Mouse (Mus musculus) kidney, postnatal 0 days (tissue): ENCODE data around the gene Pid1. TPM values are rescaled to one million over a fixed set of nuclear protein-coding genes. Genes with fewer than 3 reads are reported as not detected.

Source experiments
- ATAC-seq: fragments of 200-750 bp; cut with Nextera tagmentation; replicated peaks from 2 replicates; pipeline ENCODE4 v1.8.0; 2017; ENCODE audit warnings: low read depth, moderate number of reproducible peaks, moderate TSS enrichment, moderate library complexity; ENCODE audit not compliant: low FRiP score
- DNase-seq: peaks from one replicate; pipeline ENCODE4 v3.0.0-alpha.2; 2016; ENCODE audit warnings: low spot score
- H3K27ac ChIP-seq: fragments of 300-500 bp; sonication (generic); 2 replicates; pipeline ENCODE4 v1.5.1; 2014; ENCODE audit warnings: mild to moderate bottlenecking
- H3K27me3 ChIP-seq: fragments of 300-500 bp; sonication (generic); 2 replicates; pipeline ENCODE4 v1.6.1; 2014; ENCODE audit warnings: low read length, mixed read lengths; ENCODE audit not compliant: insufficient read depth
- H3K36me3 ChIP-seq: fragments of 300-500 bp; sonication (generic); 2 replicates; pipeline ENCODE4 v1.6.1; 2014; ENCODE audit warnings: low read length, mixed read lengths; ENCODE audit not compliant: insufficient read depth
- H3K4me1 ChIP-seq: fragments of 300-500 bp; sonication (generic); replicated peaks from 2 replicates; pipeline ENCODE4 v1.6.1; 2014; ENCODE audit warnings: antibody characterized with exemption, low read length, mixed read lengths; ENCODE audit not compliant: insufficient read depth
- H3K4me2 ChIP-seq: fragments of 300-500 bp; sonication (generic); 2 replicates; pipeline ENCODE4 v1.6.1; 2014; ENCODE audit warnings: mild to moderate bottlenecking, low read length, moderate library complexity, mixed read lengths
- H3K4me3 ChIP-seq: fragments of 300-500 bp; sonication (generic); replicated peaks from 2 replicates; pipeline ENCODE4 v1.5.1; 2014; ENCODE audit warnings: low read depth, low read length
- H3K9ac ChIP-seq: fragments of 300-500 bp; sonication (generic); 2 replicates; pipeline ENCODE4 v1.6.1; 2014; ENCODE audit warnings: low read depth, low read length
- H3K9me3 ChIP-seq: fragments of 300-500 bp; sonication (generic); replicated peaks from 2 replicates; pipeline ENCODE4 v1.6.1; 2016; ENCODE audit warnings: low read length, inconsistent platforms, mixed read lengths
- CTCF ChIP-seq: IDR thresholded peaks from 2 replicates; pipeline ENCODE4 v1.5.1; 2016; ENCODE audit warnings: antibody characterized with exemption, low read depth, mild to moderate bottlenecking, moderate library complexity
- WGBS: fragments of 180-500 bp; shearing (Covaris S2); extraction: QIAGEN DNeasy Blood & Tissue Kit; methylation state at CpG from one replicate; pipeline ENCODE4 v1.1.7; 2014; 5-methylcytosine and 5-hydroxymethylcytosine counted together
- polyA plus RNA-seq: library from polyadenylated mRNA; unstranded; fragments of >200 nt; fragmentation: Nextera tagmentation; extraction: Ambion mirVana; gene quantifications from 2 replicates; pipeline ENCODE4 v1.2.1, GENCODE M21; 2015

Gene Pid1
- polyA plus RNA-seq, 1 experiment from 2014 or later, result 21.2 TPM

DNA sequence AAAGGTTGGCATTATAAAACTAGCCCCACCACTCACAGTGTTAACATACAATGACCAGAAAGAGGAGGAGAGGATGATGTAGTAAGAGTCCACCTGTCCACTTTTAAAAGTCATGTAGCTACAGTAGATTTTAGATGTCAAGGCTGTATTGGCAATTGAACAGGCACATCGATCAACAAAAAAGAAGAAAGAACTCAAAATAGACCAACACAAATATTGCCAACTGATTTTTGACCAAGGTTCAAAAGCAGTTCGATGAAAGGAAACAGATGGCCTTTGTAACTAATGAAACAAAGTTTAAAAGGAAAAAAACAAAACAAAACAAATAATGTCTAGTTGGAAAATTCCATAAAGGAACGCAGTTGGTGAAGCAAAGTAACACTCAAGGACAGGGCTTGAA lies 35.7 kb upstream of the Pid1 start:
- WGBS, result 75% methylated on average over 3 of the region's 3 CpGs
- DNase-seq (no peak), ATAC-seq (no peak)
- Histone ChIP-seq H3K27me3 (no peaks in the 10 kb centered on the region), H3K36me3 (no peaks in the 10 kb centered on the region), H3K9ac (no peak overlapping the region), H3K9me3 (no peaks in the 10 kb centered on the region), H3K4me2 (no peak overlapping the region), H3K27ac (no peak overlapping the region), H3K4me1 (no peaks in the 10 kb centered on the region), H3K4me3 (no peak overlapping the region)
- TF ChIP-seq CTCF, result no peak

GRCm38 (mm10) chr1:84399118-84399517 lies 35.1 kb upstream of the Pid1 start:
- Histone ChIP-seq H3K4me2 (no peak overlapping the region), H3K9ac (no peak overlapping the region), H3K4me1 (no peaks in the 10 kb centered on the region), H3K27me3 (no peaks in the 10 kb centered on the region), H3K9me3 (no peaks in the 10 kb centered on the region), H3K36me3 (no peaks in the 10 kb centered on the region), H3K4me3 (no peak overlapping the region), H3K27ac (no peak overlapping the region)
- ATAC-seq (no peak), DNase-seq (peak; percentile 47)
- 79% methylated on average over 4 of the region's 4 CpGs for WGBS
- TF ChIP-seq CTCF, result no peak

- TF ChIP-seq CTCF, result no peak
- ATAC-seq, result no peak
Observed at GRCm38 (mm10) chr1:84396787-84397186, 32.8 kb upstream of the Pid1 start.

DNA sequence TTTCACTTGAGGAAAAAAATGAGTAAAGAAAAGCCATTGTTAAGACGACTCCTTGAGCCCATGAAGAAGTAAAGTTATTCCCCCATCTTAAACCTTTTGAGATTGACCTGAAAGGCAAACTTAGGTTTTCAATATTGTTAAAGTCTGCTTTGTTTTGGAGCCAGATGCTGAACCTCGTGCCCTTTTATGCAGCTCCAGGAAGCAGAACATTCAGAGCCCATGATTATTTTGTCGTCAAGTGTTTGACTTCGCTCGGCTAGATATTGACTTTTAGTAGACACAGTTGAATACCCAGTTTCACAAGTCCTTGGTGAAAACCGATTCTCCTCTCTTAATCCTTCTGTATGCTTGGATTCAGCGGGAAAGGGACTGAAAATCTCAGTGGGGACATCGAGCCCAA lies 31.9 kb upstream of the Pid1 start:
- TF ChIP-seq CTCF, result no peak
- no peak overlapping the region for H3K4me2 ChIP-seq
- H3K36me3 ChIP-seq, result no peaks in the 10 kb centered on the region
- 81% methylated on average over 8 of the region's 8 CpGs for WGBS
- ATAC-seq (no peak), DNase-seq (no peak)
- no peaks in the 10 kb centered on the region for H3K4me1 ChIP-seq
- no peaks in the 10 kb centered on the region for H3K27me3 ChIP-seq
- no peak overlapping the region for H3K9ac ChIP-seq
- H3K4me3 ChIP-seq, result no peak overlapping the region
- no peaks in the 10 kb centered on the region for H3K9me3 ChIP-seq
- H3K27ac ChIP-seq, result no peak overlapping the region

More at GRCm38 (mm10) chr1:84396787-84397186, 32.8 kb upstream of the Pid1 start:
- H3K9me3 ChIP-seq, result no peaks in the 10 kb centered on the region
- H3K9ac ChIP-seq, result no peak overlapping the region
- no peaks in the 10 kb centered on the region for H3K4me1 ChIP-seq
- H3K27me3 ChIP-seq, result no peaks in the 10 kb centered on the region
- H3K4me3 ChIP-seq, result no peak overlapping the region
- no peak overlapping the region for H3K27ac ChIP-seq
- no peaks in the 10 kb centered on the region for H3K36me3 ChIP-seq
- no peak for DNase-seq
- no peak overlapping the region for H3K4me2 ChIP-seq
- 78% methylated on average over 3 of the region's 3 CpGs for WGBS

DNA sequence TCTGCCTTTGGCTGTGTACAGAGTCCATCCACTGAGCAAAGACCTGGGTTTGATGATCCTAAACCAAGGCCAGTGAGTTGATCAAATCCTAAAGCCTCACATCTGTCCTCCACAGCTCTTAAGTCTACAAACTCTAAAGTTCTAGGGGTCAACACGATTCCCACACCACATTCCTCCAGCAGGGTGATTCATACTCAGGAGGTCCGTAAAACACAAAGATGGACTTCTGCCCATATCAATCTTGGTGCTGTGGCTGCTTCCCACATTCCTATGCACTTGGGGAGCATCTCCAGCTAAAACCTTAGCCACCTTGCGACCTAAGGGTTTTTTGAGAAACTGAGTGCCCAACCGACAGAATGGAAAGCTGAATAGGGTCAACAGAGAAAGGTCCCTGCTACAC lies 27.0 kb upstream of the Pid1 start:
- H3K9ac ChIP-seq, result no peak overlapping the region
- H3K27me3 ChIP-seq, result no peaks in the 10 kb centered on the region
- H3K4me1 ChIP-seq, result no peaks in the 10 kb centered on the region
- DNase-seq, result no peak
- no peak overlapping the region for H3K4me2 ChIP-seq
- 84% methylated on average over 4 of the region's 4 CpGs for WGBS
- no peaks in the 10 kb centered on the region for H3K9me3 ChIP-seq
- H3K27ac ChIP-seq, result no peak overlapping the region
- H3K36me3 ChIP-seq, result no peaks in the 10 kb centered on the region
- no peak for ATAC-seq
- TF ChIP-seq CTCF, result no peak
- H3K4me3 ChIP-seq, result no peak overlapping the region

DNA sequence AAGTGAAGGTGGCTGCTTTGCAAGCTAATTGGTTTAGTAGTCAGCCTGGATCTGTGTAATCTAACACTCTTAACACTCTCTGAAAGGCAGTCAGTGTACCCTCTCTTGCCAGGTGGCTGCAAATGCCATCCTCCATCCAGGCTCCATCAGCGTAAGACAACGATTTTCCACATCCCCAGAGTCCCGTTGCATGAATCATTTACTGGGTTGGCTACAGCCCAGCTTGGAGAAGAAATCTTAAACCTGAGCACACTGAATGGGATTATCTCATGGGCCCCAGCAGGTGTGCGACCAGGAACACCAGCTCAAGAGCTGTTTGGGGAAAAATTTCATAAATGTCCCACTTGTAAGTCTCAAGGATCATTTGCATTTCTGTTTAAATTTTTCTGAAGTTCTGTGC lies 23.6 kb upstream of the Pid1 start:
- TF ChIP-seq CTCF, result no peak
- Histone ChIP-seq H3K4me3 (no peak overlapping the region), H3K36me3 (no peaks in the 10 kb centered on the region), H3K4me2 (no peak overlapping the region), H3K27me3 (no peaks in the 10 kb centered on the region), H3K9ac (no peak overlapping the region), H3K9me3 (no peaks in the 10 kb centered on the region), H3K27ac (no peak overlapping the region), H3K4me1 (no peaks in the 10 kb centered on the region)
- DNase-seq, result no peak
- WGBS, result 52% methylated on average over 4 of the region's 4 CpGs
- ATAC-seq, result no peak

DNA sequence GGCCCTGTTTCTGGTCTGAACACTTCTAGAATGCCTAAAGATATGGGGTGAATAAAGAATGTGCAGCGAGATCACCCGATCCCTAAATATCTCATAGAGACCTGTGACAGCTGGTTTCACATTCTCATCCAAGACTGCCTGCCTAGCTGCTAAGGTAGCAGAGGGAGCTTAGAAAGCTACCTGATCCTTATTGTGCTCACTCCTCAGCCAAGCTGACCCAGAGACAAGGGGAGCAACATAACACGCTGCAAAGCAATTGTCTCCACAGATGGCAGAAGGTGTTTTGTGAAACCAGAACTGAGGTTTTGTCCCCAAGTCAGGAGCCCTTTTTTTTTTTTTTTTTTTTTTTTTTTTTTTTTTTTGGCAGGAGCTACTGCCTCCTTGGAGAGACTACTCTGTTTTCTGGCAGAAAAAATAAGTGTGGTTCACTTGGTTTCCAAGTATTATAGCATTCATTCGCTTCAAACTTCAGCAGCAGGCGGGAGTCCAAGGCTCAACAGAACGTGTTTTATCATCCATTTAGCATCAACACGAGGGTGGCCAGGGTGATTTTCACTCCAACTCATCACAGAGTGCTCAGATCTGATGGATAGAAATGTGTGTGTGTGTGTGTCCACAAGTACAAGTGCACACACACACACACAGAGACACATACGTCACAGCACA lies 22.6 kb upstream of the Pid1 start:
- no peak for TF ChIP-seq CTCF
- DNase-seq (no peak), ATAC-seq (no peak)
- WGBS, result 77% methylated on average over 8 of the region's 8 CpGs
- Histone ChIP-seq H3K4me3 (no peak overlapping the region), H3K27ac (no peak overlapping the region), H3K9ac (no peak overlapping the region), H3K4me1 (no peaks in the 10 kb centered on the region), H3K9me3 (no peaks in the 10 kb centered on the region), H3K27me3 (no peaks in the 10 kb centered on the region), H3K36me3 (no peaks in the 10 kb centered on the region), H3K4me2 (no peak overlapping the region)
